Mouse (Mus musculus): ENCODE data around the gene Slc39a3. TPM values are rescaled to one million over a fixed set of nuclear protein-coding genes. Genes with fewer than 3 reads are reported as not detected.

Gene Slc39a3
- polyA plus RNA-seq, 1 experiment from 2014 or later: 16.3 TPM

DNA sequence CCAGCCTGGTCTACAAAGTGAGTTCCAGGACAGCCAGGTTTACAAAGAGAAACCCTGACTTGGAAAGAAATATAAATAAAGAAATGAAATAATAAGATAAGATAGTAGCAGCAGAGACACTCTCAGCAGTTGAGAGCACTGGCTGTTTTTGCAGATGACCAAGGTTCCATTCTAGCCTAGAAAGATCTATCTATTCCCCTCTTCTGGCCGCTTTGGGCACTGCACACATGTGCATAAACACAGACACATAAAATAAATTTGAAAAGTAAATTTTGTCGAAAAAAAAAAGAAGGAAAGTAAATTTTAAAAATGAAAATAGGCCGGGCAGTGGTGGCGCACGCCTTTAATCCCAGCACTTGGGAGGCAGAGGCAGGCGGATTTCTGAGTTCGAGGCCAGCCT lies 975 bp downstream of the Slc39a3 start:
- peak overlapping the region; percentile 72; the same call in 1 of the 2 replicates for H3K4me2 ChIP-seq
- H3K4me1 ChIP-seq: peaks cover 5% of the 10 kb centered on the region; the same call in 1 of the 2 replicates
- peaks cover 16% of the 10 kb centered on the region for H3K36me3 ChIP-seq
- no peaks in the 10 kb centered on the region for H3K27me3 ChIP-seq
- no peak for ATAC-seq (replicated peaks; ENCODE audit: low FRiP score)
- 79% methylated on average over 7 of the region's 7 CpGs for WGBS
- H3K27ac ChIP-seq: no peak overlapping the region
- no peak overlapping the region for H3K4me3 ChIP-seq (replicated peaks)
- no peak overlapping the region for H3K9ac ChIP-seq
- no peaks in the 10 kb centered on the region for H3K9me3 ChIP-seq (replicated peaks)

DNA sequence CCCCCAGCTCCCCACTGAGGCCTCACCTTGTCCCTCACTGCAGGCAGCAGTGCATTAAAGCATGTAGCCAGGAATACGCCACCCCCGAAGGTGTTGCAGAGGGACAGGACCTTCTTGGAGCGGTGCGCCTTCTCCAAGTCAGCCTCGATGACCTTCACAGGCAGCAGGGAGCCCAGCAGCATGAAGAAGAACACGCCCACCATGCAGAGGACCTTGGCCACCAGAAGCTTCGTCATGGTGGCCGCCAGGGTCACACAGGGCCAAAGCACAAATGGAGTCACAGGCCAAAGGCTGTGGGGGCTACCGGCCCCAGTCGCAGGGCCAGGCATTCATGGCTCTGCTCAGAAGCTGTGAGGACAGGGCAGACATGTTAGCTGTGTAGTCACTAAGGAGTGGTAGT lies 3.6 kb downstream of the Slc39a3 start:
- 73% methylated on average over 10 of the region's 10 CpGs for WGBS
- H3K27ac ChIP-seq: no peak overlapping the region
- no peak overlapping the region for H3K4me2 ChIP-seq
- H3K4me3 ChIP-seq (replicated peaks): no peak overlapping the region
- ATAC-seq (replicated peaks; ENCODE audit: low FRiP score): no peak
- peaks cover 3% of the 10 kb centered on the region; the same call in 1 of the 2 replicates for H3K4me1 ChIP-seq
- H3K36me3 ChIP-seq: peaks cover 25% of the 10 kb centered on the region
- H3K9ac ChIP-seq: no peak overlapping the region
- no peaks in the 10 kb centered on the region for H3K9me3 ChIP-seq (replicated peaks)
- H3K27me3 ChIP-seq: no peaks in the 10 kb centered on the region

DNA sequence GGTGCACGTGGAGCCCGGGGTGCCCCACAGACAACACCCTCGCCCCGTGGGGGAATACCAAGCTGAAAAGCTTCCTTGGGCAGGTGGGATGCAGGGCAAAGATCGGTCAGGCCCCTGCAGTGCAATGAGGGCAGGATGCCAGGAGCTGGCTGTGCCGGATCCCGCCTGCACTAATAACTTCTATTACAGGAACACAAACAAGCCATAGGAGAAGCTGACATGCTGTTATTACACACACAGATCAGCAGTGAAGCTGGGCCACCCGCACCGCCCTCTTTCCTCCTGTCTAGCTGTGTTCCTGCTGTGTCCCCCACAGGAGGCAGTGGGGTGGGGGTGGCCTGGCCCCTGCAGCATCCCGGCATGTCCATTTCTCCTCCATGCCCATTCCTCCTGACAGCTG lies 8.2 kb downstream of the Slc39a3 start:
- Histone ChIP-seq H3K9me3 (replicated peaks) (no peaks in the 10 kb centered on the region), H3K27ac (no peak overlapping the region), H3K27me3 (peaks cover 22% of the 10 kb centered on the region), H3K4me1 (peaks cover 7% of the 10 kb centered on the region), H3K4me3 (replicated peaks) (no peak overlapping the region), H3K36me3 (peaks cover 25% of the 10 kb centered on the region), H3K4me2 (no peak overlapping the region), H3K9ac (no peak overlapping the region)
- WGBS: 77% methylated on average over 10 of the region's 10 CpGs
- no peak for ATAC-seq (replicated peaks; ENCODE audit: low FRiP score)

DNA sequence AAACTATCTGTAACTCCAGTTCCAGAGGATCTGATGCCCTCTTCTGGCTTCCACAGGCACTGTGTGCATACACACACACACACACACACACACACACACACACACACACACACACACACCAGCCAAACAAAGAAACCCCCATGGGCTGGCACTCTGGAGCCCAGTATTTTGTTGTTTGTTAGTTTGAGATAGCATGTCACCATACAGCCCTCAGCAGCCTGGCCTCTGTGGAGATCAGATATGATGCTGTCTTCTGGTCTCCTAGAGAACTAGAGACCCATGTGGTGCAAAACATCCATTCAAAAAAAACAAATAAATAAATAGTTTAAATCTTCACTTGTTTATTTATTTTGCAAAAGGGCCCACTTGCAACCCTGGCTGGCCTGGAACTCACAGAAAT lies 9.0 kb downstream of the Slc39a3 start:
- H3K27ac ChIP-seq: no peak overlapping the region
- peaks cover 30% of the 10 kb centered on the region for H3K27me3 ChIP-seq
- ATAC-seq (replicated peaks; ENCODE audit: low FRiP score): no peak
- peaks cover 24% of the 10 kb centered on the region for H3K36me3 ChIP-seq
- no peaks in the 10 kb centered on the region for H3K9me3 ChIP-seq (replicated peaks)
- no peak overlapping the region for H3K4me3 ChIP-seq (replicated peaks)
- H3K4me2 ChIP-seq: no peak overlapping the region
- no peak overlapping the region for H3K9ac ChIP-seq
- peaks cover 7% of the 10 kb centered on the region for H3K4me1 ChIP-seq

DNA sequence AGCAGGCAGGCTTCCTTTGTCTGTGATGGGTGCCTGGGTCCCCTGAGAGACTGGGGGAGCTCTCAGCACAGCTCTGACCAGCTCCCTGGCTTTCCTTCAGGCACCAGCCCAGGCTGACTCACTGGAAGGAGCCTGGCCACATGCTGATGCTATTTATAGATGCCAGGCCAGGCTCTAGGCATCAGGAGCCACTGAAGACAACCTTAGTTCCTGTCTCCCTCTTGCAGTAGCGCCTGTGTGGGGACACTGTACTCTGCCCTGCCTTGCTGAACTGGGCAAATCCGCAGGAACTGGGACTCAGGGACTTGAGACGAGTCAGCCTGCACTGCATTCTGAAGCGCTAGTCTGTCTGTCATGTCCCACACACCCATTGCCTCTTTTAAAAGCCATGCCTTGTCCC lies 9.9 kb downstream of the Slc39a3 start:
- H3K4me3 ChIP-seq (replicated peaks): no peak overlapping the region
- no peak overlapping the region for H3K27ac ChIP-seq
- no peak overlapping the region for H3K9ac ChIP-seq
- H3K27me3 ChIP-seq: peaks cover 37% of the 10 kb centered on the region
- peaks cover 15% of the 10 kb centered on the region for H3K36me3 ChIP-seq
- ATAC-seq (replicated peaks; ENCODE audit: low FRiP score): no peak
- 61% methylated on average over 4 of the region's 4 CpGs for WGBS
- peaks cover 7% of the 10 kb centered on the region for H3K4me1 ChIP-seq
- no peaks in the 10 kb centered on the region for H3K9me3 ChIP-seq (replicated peaks)
- H3K4me2 ChIP-seq: no peak overlapping the region

DNA sequence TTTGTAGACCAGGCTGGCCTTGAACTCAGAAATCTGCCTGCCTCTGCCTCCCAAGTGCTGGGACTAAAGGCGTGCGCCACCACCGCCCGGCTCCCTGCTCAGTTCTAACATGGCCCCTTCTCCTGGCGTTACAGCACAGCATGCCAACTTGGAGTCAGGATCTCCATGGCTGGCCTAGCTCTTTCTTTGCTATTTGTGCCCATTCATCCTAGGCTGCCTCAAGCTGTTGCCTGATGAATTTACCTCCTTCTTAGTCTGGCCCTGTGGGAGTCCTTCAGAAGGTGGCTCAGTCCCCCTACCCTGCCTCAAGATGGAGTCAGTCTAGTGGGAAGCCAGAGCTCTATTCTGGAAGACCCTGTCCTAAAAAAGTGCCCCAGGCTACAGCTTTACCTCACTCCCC lies 10.4 kb downstream of the Slc39a3 start:
- no peak overlapping the region for H3K4me2 ChIP-seq
- H3K27ac ChIP-seq: no peak overlapping the region
- H3K36me3 ChIP-seq: peaks cover 13% of the 10 kb centered on the region
- peaks cover 42% of the 10 kb centered on the region for H3K27me3 ChIP-seq
- peaks cover 8% of the 10 kb centered on the region for H3K4me1 ChIP-seq
- no peak overlapping the region for H3K9ac ChIP-seq
- 91% methylated on average over 5 of the region's 5 CpGs for WGBS
- ATAC-seq (replicated peaks; ENCODE audit: low FRiP score): no peak
- H3K9me3 ChIP-seq (replicated peaks): no peaks in the 10 kb centered on the region
- H3K4me3 ChIP-seq (replicated peaks): no peak overlapping the region

DNA sequence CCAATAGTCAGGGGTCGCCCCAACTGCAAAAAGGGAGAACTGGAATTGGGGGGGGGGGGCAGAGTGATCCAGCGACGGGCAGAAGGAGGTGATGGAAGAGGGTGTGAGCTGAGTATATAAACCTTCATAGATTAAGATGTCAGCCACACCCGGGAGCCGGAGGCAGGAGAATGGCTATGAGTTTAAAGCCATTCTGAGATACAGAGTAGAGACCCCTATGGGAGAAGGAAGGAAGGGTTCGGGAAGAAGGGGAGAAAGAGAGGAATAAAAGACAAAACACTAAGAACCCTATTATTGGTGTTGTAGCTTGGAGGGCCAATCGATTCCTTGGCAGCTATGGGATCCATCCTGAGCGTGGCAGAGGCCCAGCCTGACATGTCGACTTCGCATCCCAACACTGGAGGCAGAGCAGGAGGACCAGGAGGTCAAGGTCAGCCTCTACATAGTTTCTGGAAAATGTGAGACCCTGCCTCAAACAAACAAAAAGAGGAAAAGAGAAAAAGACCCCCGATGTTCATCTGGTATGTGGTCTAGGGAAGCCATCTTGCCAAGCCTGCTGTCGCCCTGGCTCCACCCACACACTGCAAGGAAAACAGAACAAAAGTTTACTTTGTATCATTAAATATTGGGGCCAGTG lies 11.5 kb downstream of the Slc39a3 start, which contains the start of gene Diras1:
Gene Diras1, minus strand, starts transcription at position 24 of the 637 bp plus-strand sequence.
- Histone ChIP-seq H3K4me1 (peaks cover 10% of the 10 kb centered on the region), H3K4me3 (replicated peaks) (peak within 1 kb of the TSS; percentile 36), H3K9ac (no peak within 1 kb of the TSS), H3K27me3 (peaks cover 52% of the 10 kb centered on the region), H3K4me2 (peak within 1 kb of the TSS; percentile 64), H3K27ac (no peak within 1 kb of the TSS), H3K9me3 (replicated peaks) (no peaks in the 10 kb centered on the region), H3K36me3 (peaks cover 4% of the 10 kb centered on the region; the same call in 1 of the 2 replicates)
- 43% methylated on average over 12 of the region's 12 CpGs for WGBS
- ATAC-seq (replicated peaks; ENCODE audit: low FRiP score): no peak

DNA sequence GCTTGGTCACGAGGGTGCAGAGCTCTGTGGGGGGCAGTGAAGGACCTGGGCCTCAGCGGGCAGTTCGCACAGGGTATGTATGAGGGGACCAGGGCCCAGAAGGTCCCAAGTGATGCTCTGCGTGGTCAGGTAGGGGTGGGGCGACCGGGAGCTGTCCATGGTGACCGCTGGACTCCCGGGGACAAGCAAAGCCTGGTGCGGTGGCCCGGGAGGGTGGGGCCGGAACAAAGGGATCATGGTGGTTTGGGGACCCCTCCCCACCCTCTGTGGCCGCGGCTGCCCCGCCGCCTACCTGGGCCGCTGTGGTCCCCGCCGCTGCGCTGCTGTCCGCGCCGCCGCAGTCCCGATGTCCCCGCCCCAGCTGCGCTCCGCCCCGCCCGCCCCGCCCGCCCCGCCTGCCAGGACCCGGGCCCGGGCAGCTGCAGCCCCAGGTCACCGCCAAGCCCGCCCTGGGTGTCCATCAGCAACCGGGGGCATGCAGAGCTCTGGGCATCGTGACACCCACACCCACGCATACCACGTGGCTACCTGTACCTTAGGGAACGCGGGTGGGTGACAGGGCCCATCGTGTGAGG lies 12.1 kb downstream of the Slc39a3 start:
- Histone ChIP-seq H3K9me3 (replicated peaks) (no peaks in the 10 kb centered on the region), H3K27me3 (peaks cover 52% of the 10 kb centered on the region), H3K4me1 (peaks cover 10% of the 10 kb centered on the region), H3K27ac (no peak overlapping the region), H3K36me3 (no peaks in the 10 kb centered on the region), H3K4me2 (peak overlapping the region; percentile 64), H3K9ac (no peak overlapping the region), H3K4me3 (replicated peaks) (peak overlapping the region; percentile 36)
- 0 out of 2 replicates have a peak, but pooled peaks have one; percentile 20 for ATAC-seq (replicated peaks; ENCODE audit: low FRiP score)
- 5% methylated on average over 28 of the region's 43 CpGs for WGBS

DNA sequence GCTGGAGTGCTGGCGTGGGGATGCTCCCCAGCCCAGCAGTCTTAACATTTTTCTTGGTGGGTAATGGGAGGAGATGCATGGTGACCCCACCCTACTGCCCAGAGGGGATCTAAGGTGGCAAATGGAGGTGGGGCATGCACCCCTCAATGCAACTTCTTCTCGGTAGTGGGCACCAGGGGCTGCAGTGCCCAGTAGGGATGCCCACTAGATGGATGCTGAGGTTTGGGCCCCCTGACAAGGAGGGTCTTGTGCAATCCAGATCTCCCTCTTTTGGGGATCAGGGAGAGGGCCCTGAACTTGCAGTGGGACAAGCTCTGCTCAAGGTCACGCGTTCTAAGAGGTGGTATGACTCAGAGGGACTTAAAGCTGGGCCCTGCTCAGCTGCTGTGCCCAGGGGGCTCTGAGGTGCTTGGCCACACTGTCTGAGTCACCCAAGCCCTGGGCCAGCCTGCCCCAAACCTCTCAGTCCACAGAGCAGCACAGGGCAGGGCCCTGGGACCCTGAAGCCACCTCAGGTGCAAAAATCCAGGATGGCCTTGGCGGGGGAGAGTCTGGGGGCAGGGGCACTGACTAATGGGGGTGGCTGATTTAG lies 12.8 kb downstream of the Slc39a3 start:
- no peak overlapping the region for H3K4me2 ChIP-seq
- H3K36me3 ChIP-seq: no peaks in the 10 kb centered on the region
- WGBS: 63% methylated on average over 5 of the region's 5 CpGs
- H3K9ac ChIP-seq: no peak overlapping the region
- H3K27me3 ChIP-seq: peaks cover 52% of the 10 kb centered on the region
- 0 out of 2 replicates have a peak, but pooled peaks have one; percentile 3 for ATAC-seq (replicated peaks; ENCODE audit: low FRiP score)
- H3K4me1 ChIP-seq: peaks cover 11% of the 10 kb centered on the region
- no peaks in the 10 kb centered on the region for H3K9me3 ChIP-seq (replicated peaks)
- H3K4me3 ChIP-seq (replicated peaks): no peak overlapping the region
- H3K27ac ChIP-seq: no peak overlapping the region

DNA sequence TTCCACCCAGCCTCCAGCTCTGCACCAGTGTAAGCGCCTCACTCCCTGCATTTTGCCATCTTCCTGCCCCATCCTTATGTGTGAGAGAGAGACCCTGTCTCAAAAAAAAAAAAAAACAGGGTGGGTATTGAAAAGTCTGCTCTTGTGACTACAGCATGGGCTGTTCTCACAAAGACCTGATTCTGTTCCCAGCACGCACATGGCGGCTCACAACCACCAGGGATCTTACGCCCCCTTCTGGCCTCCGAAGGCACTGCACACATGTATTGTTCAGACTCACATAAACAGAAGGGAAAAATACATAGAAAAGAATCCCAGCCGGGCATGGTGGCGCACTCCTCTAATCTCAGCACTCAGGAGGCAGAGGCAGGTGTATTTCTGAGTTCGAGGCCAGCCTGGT lies 14.5 kb downstream of the Slc39a3 start:
- no peak overlapping the region for H3K9ac ChIP-seq
- peaks cover 13% of the 10 kb centered on the region for H3K4me1 ChIP-seq
- no peak overlapping the region for H3K27ac ChIP-seq
- no peak overlapping the region for H3K4me3 ChIP-seq (replicated peaks)
- H3K27me3 ChIP-seq: peaks cover 52% of the 10 kb centered on the region
- no peak overlapping the region for H3K4me2 ChIP-seq
- WGBS: 63% methylated on average over 8 of the region's 8 CpGs
- no peak for ATAC-seq (replicated peaks; ENCODE audit: low FRiP score)
- H3K36me3 ChIP-seq: no peaks in the 10 kb centered on the region
- H3K9me3 ChIP-seq (replicated peaks): no peaks in the 10 kb centered on the region

DNA sequence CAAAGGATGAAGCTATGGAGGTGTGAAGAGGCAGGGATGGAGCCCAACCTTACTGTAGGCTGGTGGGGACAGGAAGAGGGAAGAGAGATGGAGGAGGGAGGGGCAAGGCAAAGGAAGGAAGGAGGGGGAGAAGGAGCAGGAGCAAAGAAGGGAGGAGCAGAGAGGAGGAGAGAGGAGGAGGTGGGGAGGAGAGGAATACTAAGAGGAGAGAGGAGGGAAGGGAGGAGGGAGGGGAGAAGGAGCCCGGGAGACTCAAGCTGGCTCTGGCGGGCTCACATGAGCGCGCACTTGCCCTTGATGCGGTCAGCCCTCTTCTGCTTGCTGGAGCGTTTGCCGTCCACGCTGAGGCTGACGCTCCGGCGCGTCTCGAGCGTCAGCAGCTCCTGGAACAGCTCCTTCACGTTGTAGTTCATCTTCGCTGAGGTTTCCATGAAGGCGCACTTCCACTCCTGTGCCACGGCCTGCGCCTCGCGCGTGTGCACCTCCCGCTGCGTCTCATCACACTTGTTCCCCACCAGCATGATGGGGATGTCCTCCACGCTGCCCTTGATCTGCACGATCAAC lies 15.6 kb downstream of the Slc39a3 start:
- ATAC-seq (replicated peaks; ENCODE audit: low FRiP score): no peak
- Histone ChIP-seq H3K27me3 (peaks cover 52% of the 10 kb centered on the region), H3K36me3 (no peaks in the 10 kb centered on the region), H3K4me1 (peaks cover 13% of the 10 kb centered on the region), H3K4me3 (replicated peaks) (peak overlapping the region; percentile 7; the same call in 1 of the 2 replicates), H3K4me2 (peak overlapping the region; percentile 42), H3K27ac (no peak overlapping the region), H3K9ac (no peak overlapping the region), H3K9me3 (replicated peaks) (no peaks in the 10 kb centered on the region)
- 13% methylated on average over 26 of the region's 26 CpGs for WGBS

DNA sequence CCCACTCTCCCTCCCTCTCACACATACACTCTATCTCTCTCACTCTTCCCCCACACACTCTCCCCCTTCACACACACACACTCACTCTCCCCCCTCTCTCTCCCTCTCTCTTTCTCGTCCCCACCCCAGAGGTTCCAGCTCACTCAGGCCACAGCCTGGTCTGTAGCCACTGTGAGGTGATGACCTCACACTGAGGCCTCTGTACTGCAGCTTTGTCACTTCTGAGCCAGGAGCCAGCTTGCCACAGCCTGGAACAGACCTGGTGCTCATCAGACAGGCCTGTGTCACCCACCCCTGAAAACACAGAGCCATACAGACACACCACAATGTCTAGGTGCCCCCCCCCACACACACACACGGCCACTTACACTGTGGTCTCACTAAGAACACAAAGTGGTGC lies 17.0 kb downstream of the Slc39a3 start:
- peaks cover 41% of the 10 kb centered on the region for H3K27me3 ChIP-seq
- no peak overlapping the region for H3K27ac ChIP-seq
- ATAC-seq (replicated peaks; ENCODE audit: low FRiP score): no peak
- no peaks in the 10 kb centered on the region for H3K36me3 ChIP-seq
- H3K4me1 ChIP-seq: peaks cover 11% of the 10 kb centered on the region
- no peak overlapping the region for H3K9ac ChIP-seq
- WGBS: 52% methylated on average over 2 of the region's 2 CpGs
- H3K9me3 ChIP-seq (replicated peaks): no peaks in the 10 kb centered on the region
- no peak overlapping the region for H3K4me2 ChIP-seq
- H3K4me3 ChIP-seq (replicated peaks): no peak overlapping the region

All from kidney, embryonic 15.5 days (tissue).